Mouse (Mus musculus): Measurements from ENCODE around the gene Ogfod3. TPM values are rescaled to one million over a fixed set of nuclear protein-coding genes. Genes with fewer than 3 reads are reported as not detected.

Ogfod3 gene
- 20.1 and 20.6 TPM in 2 replicates for polyA plus RNA-seq (2021; fragmentation: Nextera tagmentation)
- long read RNA-seq, experiment 1, transcript Ogfod3-201 (9 exons, 1,308 nt), result major isoform, 27 of 27 reads
- long read RNA-seq, experiment 1, partial matches to known transcripts, result 0 of 27 reads
- long read RNA-seq, experiment 1, other reads (novel, unspliced or antisense), result 0 of 27 reads
- long read RNA-seq, experiment 2, transcript Ogfod3-201 (9 exons, 1,308 nt), result major isoform, 25 of 27 reads
- long read RNA-seq, experiment 2, partial matches to known transcripts, result 0 of 27 reads
- long read RNA-seq, experiment 2, other reads (novel, unspliced or antisense), result 2 of 27 reads

GRCm38 (mm10) chr11:121204161-121205006, at the start of gene Ogfod3, which contains the start of gene Hexdc:
TSS of gene Ogfod3 (minus strand) at chr11:121204711.
TSS of gene Hexdc (plus strand) at chr11:121204433.

GRCm38 (mm10) chr11:121236564-121237344, 32.2 kb upstream of the Ogfod3 start, which contains the start of gene Narf:
TSS of gene Narf (plus strand) at chr11:121237253.

GRCm38 (mm10) chr11:121229018-121229439, 24.5 kb upstream of the Ogfod3 start, which contains the start of gene Cybc1:
TSS of gene Cybc1 (minus strand) at chr11:121229322.

GRCm38 (mm10) chr11:121159971-121160370, 44.5 kb downstream of the Ogfod3 start, which contains the start of gene Uts2r:
TSS of gene Uts2r (plus strand) at chr11:121160271.

GRCm38 (mm10) chr11:121145865-121146264, 58.6 kb downstream of the Ogfod3 start, which contains the start of gene Tex19.1:
TSS of gene Tex19.1 (plus strand) at chr11:121146143.

Other genes starting within 250 kb of the Ogfod3 start
- 31.1 and 34.1 TPM in 2 replicates for gene Csnk1d, start 213.4 kb downstream of the Ogfod3 start, polyA plus RNA-seq (2021; fragmentation: Nextera tagmentation)
- 1.8 and 3.6 TPM in 2 replicates for gene Cd7, start 165.3 kb downstream of the Ogfod3 start, polyA plus RNA-seq (2021; fragmentation: Nextera tagmentation)
- not detected in 2 replicates for gene Sectm1b, start 141.1 kb downstream of the Ogfod3 start, polyA plus RNA-seq (2021; fragmentation: Nextera tagmentation)
- gene Sectm1a, start 123.5 kb downstream of the Ogfod3 start, polyA plus RNA-seq (2021; fragmentation: Nextera tagmentation), result not detected in 2 replicates
- not detected in 2 replicates for gene Tex19.2, start 86.0 kb downstream of the Ogfod3 start, polyA plus RNA-seq (2021; fragmentation: Nextera tagmentation)
- gene Tex19.1, start 58.6 kb downstream of the Ogfod3 start, polyA plus RNA-seq (2021; fragmentation: Nextera tagmentation), result not detected in 2 replicates
- 0.20 and 0.34 TPM in 2 replicates for gene Uts2r, start 44.4 kb downstream of the Ogfod3 start, polyA plus RNA-seq (2021; fragmentation: Nextera tagmentation)
- gene Hexdc, start 278 bp downstream of the Ogfod3 start, polyA plus RNA-seq (2021; fragmentation: Nextera tagmentation), result 7.3 and 8.3 TPM in 2 replicates
- gene Cybc1, start 24.6 kb upstream of the Ogfod3 start, polyA plus RNA-seq (2021; fragmentation: Nextera tagmentation), result 12.1 and 16.7 TPM in 2 replicates
- gene Narf, start 32.5 kb upstream of the Ogfod3 start, polyA plus RNA-seq (2021; fragmentation: Nextera tagmentation), result 14.5 and 22.4 TPM in 2 replicates
- gene Foxk2, start 55.3 kb upstream of the Ogfod3 start, polyA plus RNA-seq (2021; fragmentation: Nextera tagmentation), result 5.5 and 10.0 TPM in 2 replicates
- gene Wdr45b, start 149.7 kb upstream of the Ogfod3 start, polyA plus RNA-seq (2021; fragmentation: Nextera tagmentation), result 63.9 and 88.2 TPM in 2 replicates
- gene Rab40b, start 183.5 kb upstream of the Ogfod3 start, polyA plus RNA-seq (2021; fragmentation: Nextera tagmentation), result 57.1 and 63.1 TPM in 2 replicates
- 38.8 and 43.0 TPM in 2 replicates for gene Fn3krp, start 216.7 kb upstream of the Ogfod3 start, polyA plus RNA-seq (2021; fragmentation: Nextera tagmentation)
- gene Fn3k, start 230.2 kb upstream of the Ogfod3 start, polyA plus RNA-seq (2021; fragmentation: Nextera tagmentation), result 68.2 and 68.5 TPM in 2 replicates
- gene Tbcd, start 247.2 kb upstream of the Ogfod3 start, polyA plus RNA-seq (2021; fragmentation: Nextera tagmentation), result 10.4 and 12.6 TPM in 2 replicates

Data from left cerebral cortex, adult 6 months (tissue).